Mouse (Mus musculus): ENCODE results near the gene Noc2l. TPM values are rescaled to one million over a fixed set of nuclear protein-coding genes. Genes with fewer than 3 reads are reported as not detected.

Noc2l gene
- 44.1 and 54.6 TPM in 2 replicates for polyA plus RNA-seq (2012; rRNA removed)

DNA sequence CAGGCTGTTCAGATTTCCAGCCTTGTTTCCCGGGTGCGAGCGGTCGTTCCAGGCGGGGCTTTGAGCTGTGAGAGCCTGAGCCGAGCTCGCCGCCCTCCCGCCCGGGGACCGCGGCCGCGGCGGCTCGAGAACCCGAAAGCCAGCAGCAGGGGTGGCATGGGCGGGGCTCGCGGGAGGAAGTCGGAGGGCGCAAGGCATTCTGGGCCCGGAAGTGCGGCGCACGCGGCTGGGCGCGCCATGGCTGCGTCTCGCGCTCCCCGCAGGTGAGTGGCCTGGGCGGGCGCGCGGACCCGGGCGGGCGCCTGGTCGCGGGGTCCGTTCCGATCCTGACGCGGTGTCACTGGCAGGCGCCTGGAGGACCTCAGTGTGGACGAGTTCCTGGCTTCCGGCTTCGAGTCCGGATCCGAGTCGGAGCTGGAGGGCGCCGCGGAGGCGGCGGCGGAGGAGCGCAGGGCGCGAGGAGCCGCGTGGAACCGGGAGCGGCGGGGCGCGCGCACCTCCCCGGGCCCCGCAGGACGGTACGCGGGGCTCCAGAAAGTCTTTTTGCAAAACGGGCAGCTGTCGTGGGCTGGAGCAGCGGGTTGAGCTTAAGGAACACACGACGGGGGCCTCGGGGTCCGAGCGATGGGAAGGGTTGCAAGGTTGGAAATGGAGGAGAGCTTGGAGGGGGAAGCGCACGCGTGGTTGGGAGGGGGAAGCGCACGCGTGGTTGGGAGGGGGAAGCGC, at the start of gene Noc2l:
TSS of gene Noc2l (plus strand) at position 203 of the 726 bp plus-strand sequence.
- under 1% methylated on average over 90 of the region's 90 CpGs for WGBS
- H3K4me1 ChIP-seq (ENCODE audit: control insufficient read depth, insufficient read depth, low read length) = peaks cover 6% of the 10 kb centered on the region
- TF ChIP-seq CTCF (IDR thresholded peaks at IDR 0.05; ENCODE audit: insufficient read depth, low read length) (no peak), POLR2A (IDR thresholded peaks at IDR 0.05; ENCODE audit: borderline replicate concordance, extremely low read depth, low read depth, low read length) (peak; percentile 76; the same call in 1 of the 2 replicates)

DNA sequence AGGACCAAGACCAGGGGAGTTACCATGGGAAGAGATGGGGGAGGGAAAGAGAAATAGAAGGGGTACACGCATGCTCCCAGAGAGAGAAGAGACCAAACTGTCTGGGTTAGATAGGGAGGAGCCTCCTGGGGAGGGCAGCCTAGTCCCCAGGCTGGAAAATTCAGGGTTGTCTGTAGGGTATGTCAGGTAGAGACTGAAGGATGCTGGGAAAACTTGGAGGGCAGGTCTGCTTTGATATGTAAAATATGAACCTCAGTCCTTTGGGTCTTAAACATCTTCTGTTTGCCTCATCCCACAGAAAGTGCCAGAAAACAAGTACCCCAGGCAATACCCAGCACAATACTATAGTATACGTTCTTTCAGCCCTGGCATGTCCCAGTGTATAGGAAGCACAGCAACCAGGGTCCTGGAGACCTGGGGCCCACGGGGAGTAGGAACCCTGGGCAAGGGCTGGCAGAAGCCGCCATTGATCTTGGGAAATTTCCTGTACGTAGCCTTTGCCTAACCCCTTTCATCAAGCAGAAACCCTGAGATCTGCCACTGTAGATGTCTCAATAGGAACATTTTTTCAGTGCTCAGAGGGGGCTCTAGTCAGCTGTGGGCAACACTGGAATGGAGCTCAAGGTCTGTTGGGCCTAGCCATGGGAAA, 47.5 kb upstream of the Noc2l start:
- DNase-seq = no peak
- Histone ChIP-seq H3K4me3 (replicated peaks; ENCODE audit: extremely low read depth, low read depth, low read length) (no peak overlapping the region), H3K4me1 (ENCODE audit: control insufficient read depth, insufficient read depth, low read length) (peaks cover 17% of the 10 kb centered on the region)
- WGBS = 80% methylated on average over 5 of the region's 5 CpGs
- TF ChIP-seq CTCF (IDR thresholded peaks at IDR 0.05; ENCODE audit: insufficient read depth, low read length) (no peak), POLR2A (IDR thresholded peaks at IDR 0.05; ENCODE audit: borderline replicate concordance, extremely low read depth, low read depth, low read length) (no peak)

More for the DNA sequence above, at the start of gene Noc2l:
- DNase-seq = peak; percentile 87
- peak within 1 kb of the TSS; percentile 83 for H3K4me3 ChIP-seq (replicated peaks; ENCODE audit: extremely low read depth, low read depth, low read length)

DNA sequence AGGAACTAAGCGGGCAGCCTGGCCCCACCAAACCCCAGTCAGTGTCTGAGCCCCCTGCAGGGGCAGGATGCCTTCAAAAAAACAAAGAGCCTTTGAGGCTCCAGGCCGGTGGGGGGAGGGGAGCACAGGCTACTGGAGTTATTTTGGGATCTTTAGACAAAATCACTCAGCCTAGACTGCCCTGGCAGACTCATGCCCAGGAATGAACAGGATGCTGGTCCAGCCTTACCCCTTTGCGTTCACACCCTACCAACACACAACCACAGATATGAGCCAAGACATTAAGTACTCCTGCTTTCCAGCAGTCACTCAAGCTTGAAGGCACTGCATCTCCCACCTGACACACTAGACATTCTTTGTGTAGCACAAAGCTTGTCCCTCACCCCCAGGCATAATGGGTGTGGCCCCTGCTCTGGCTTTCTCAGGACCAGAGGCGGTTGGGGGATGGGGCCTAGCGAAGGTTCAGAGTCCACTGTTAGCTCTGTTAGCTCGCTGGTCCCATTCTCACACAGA, 46.9 kb upstream of the Noc2l start:
- 47% methylated on average over 6 of the region's 6 CpGs for WGBS
- no peak for DNase-seq
- H3K4me1 ChIP-seq (ENCODE audit: control insufficient read depth, insufficient read depth, low read length) = peaks cover 17% of the 10 kb centered on the region
- no peak overlapping the region for H3K4me3 ChIP-seq (replicated peaks; ENCODE audit: extremely low read depth, low read depth, low read length)
- TF ChIP-seq CTCF (IDR thresholded peaks at IDR 0.05; ENCODE audit: insufficient read depth, low read length) (no peak), POLR2A (IDR thresholded peaks at IDR 0.05; ENCODE audit: borderline replicate concordance, extremely low read depth, low read depth, low read length) (no peak)

DNA sequence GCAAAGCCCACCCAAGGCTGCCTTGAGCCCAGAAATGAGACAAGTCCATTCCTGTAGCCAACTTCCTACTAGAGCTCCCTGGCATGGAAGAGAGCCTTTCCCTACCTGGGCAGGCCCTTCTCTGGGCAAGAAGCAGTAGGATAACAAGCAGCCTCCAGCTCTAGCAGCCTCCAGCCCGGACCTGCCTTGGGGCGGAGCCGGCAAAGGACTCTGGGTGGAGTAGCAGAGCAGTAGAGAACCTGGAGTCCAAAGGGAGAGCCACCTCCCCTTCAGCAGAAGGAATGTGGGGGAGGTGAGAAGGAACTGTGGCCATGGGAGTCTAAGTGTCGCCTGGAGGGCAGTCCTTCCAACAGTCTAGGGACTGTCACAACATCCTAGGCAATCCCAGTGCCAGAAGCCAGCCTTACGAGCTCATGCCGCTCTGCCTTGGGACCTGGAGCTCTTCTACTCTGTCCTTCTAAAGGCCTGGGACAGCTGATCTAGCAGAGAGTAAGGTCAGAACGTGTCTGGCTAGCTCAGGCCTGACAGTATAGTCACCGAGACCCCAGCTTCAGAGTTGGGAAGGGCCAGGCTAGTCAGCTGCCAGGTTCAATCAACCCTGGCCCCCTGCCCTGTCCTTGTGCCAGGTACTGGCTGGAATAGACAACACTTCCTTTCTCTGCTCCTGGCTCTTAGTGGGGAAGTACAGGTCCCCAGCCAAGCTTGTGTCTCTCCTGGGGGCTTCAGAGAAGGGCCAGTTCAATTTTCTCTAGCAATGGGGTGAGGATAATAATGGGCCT, 43.2 kb upstream of the Noc2l start:
- WGBS = 47% methylated on average over 8 of the region's 8 CpGs
- peak; percentile 69 for DNase-seq
- no peak overlapping the region for H3K4me3 ChIP-seq (replicated peaks; ENCODE audit: extremely low read depth, low read depth, low read length)
- H3K4me1 ChIP-seq (ENCODE audit: control insufficient read depth, insufficient read depth, low read length) = peaks cover 6% of the 10 kb centered on the region
- TF ChIP-seq POLR2A (IDR thresholded peaks at IDR 0.05; ENCODE audit: borderline replicate concordance, extremely low read depth, low read depth, low read length) (0 out of 2 replicates have a peak, but pooled peaks have one; percentile 31), CTCF (IDR thresholded peaks at IDR 0.05; ENCODE audit: insufficient read depth, low read length) (no peak)

DNA sequence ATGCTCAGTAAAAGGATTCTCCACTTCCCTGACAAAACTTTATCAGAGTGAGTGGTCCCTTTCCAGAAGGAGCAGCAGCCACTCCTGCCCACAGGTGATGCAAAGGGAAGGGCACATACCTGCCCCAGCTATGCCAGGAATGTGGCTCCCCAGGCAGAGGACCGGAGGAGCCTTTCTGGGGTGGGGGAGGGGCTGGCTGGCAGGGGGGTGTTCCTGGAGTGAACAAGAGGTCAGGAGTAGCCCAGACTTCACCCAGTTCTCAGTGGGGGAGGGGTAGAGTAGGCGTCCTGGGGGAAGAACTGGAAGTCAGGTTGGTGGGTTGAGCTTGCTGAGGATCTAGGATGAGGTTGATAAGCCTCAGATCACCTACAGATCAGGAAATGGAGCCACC, 42.6 kb upstream of the Noc2l start:
- TF ChIP-seq CTCF (IDR thresholded peaks at IDR 0.05; ENCODE audit: insufficient read depth, low read length) (no peak), POLR2A (IDR thresholded peaks at IDR 0.05; ENCODE audit: borderline replicate concordance, extremely low read depth, low read depth, low read length) (no peak)
- DNase-seq = peak; percentile 54
- Histone ChIP-seq H3K4me1 (ENCODE audit: control insufficient read depth, insufficient read depth, low read length) (peaks cover 6% of the 10 kb centered on the region), H3K4me3 (replicated peaks; ENCODE audit: extremely low read depth, low read depth, low read length) (no peak overlapping the region)
- WGBS = 40% methylated on average over 2 of the region's 2 CpGs

DNA sequence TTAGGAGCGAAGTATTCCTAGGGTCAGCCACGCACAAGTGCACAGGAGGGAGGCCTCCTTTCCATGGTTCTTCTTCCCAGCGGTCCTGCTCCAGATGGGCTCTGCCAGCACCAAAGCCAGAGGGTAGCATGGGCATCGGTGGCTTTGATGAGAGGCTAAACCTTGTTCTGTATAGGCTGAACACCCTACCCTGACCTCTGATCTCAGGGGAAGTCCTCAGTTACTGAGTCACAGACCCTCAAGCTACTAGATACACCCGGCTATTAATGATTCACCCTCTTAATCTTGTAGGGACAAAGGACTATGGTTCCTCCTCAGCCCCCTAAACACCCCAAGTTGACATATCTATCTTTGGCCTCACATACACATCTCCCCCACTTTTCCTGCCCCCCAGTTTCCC, 41.9 kb upstream of the Noc2l start:
- no peak overlapping the region for H3K4me3 ChIP-seq (replicated peaks; ENCODE audit: extremely low read depth, low read depth, low read length)
- TF ChIP-seq CTCF (IDR thresholded peaks at IDR 0.05; ENCODE audit: insufficient read depth, low read length) = no peak
- TF ChIP-seq POLR2A (IDR thresholded peaks at IDR 0.05; ENCODE audit: borderline replicate concordance, extremely low read depth, low read depth, low read length) = no peak
- 68% methylated on average over 5 of the region's 5 CpGs for WGBS
- no peak for DNase-seq
- peaks cover 3% of the 10 kb centered on the region for H3K4me1 ChIP-seq (ENCODE audit: control insufficient read depth, insufficient read depth, low read length)

DNA sequence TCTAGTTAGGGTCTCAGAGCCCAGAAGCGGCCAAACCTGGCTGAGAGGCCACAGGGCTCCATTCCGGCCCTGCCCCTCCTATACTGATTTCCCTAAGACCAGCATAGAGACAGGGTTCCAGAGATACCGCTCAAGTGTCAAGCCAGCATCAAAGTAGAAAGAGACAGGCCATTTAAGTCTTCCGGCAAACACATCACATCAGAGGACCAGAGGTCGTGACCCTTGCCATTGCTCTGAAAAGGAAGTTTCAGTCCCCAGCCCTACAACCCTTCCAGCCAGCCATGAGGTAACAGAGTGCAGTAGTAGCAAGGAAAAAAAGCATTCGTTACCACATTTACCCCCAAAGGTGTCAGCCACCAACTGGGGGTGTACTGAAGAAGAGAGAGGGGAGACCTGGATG, 41.5 kb upstream of the Noc2l start:
- DNase-seq = no peak
- Histone ChIP-seq H3K4me3 (replicated peaks; ENCODE audit: extremely low read depth, low read depth, low read length) (no peak overlapping the region), H3K4me1 (ENCODE audit: control insufficient read depth, insufficient read depth, low read length) (peaks cover 2% of the 10 kb centered on the region; the same call in 1 of the 2 replicates)
- no peak for TF ChIP-seq POLR2A (IDR thresholded peaks at IDR 0.05; ENCODE audit: borderline replicate concordance, extremely low read depth, low read depth, low read length)
- 74% methylated on average over 6 of the region's 6 CpGs for WGBS

DNA sequence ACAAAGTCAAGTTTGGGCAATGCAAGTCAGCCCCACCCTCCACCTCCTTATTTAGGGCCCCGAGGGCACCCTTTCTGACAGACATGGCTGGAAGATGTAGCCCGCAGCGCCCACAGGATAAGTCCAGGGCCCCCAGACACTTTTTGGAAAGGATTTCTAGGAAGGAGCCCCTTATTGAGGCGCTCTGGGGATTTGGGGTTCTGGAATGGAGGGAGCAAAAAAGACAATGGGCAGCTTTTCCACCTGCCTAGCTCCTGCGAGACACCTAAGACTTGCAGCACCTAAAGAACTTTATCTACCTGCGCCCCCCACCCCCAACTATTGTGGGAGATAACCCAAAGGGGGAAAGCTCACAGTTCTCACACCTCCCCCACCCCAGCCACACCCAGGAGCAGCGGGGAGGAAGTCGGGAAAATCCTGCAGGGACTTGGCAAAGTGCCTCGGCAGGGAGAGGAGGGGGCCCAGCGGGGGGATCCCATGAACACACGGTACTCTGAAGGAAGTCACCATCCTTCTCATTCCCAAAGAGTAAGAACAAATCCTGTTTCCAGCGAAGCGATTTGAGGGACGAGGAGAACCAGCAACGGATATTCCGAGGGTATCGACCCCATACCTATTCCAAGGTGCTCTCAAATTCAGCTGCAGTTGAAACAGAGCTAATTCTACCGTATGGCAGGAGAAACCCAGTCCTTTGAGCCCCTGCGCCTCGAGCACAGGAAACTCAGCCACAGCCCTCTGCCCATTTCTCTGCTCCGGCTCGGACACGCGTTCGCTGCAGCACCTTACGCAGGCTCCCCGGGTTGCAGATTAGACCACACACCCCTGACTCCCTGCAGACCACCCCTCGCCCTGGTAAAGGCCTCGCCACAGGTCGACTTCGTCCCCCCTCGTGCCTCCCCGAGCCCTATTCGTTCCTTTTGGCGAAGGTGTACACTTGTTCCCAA, 39.6 kb upstream of the Noc2l start:
- H3K4me3 ChIP-seq (replicated peaks; ENCODE audit: extremely low read depth, low read depth, low read length) = peak overlapping the region; percentile 70
- peaks cover 4% of the 10 kb centered on the region; the same call in 1 of the 2 replicates for H3K4me1 ChIP-seq (ENCODE audit: control insufficient read depth, insufficient read depth, low read length)
- TF ChIP-seq POLR2A (IDR thresholded peaks at IDR 0.05; ENCODE audit: borderline replicate concordance, extremely low read depth, low read depth, low read length) (no peak), CTCF (IDR thresholded peaks at IDR 0.05; ENCODE audit: insufficient read depth, low read length) (no peak)
- 5% methylated on average over 35 of the region's 35 CpGs for WGBS
- DNase-seq = peak; percentile 45

Measured in lung, adult 2 months (tissue).